Mouse (Mus musculus) liver, adult 2 months (tissue): ENCODE results near the gene Pkd1.

ENCODE experiments used
- CTCF ChIP-seq: fragments of 200-500 bp; IDR thresholded peaks from 2 replicates; pipeline ENCODE4 v1.5.1; 2011; ENCODE audit warnings: low read depth, low read length, control low read depth
- POLR2A ChIP-seq: fragments of 200-500 bp; IDR thresholded peaks from 2 replicates; pipeline ENCODE4 v1.6.1; 2011; ENCODE audit warnings: low read length, control low read depth; ENCODE audit not compliant: insufficient read depth; ENCODE audit errors: extremely low read depth

GRCm38 (mm10) chr17:24532045-24532444, 17.6 kb upstream of the Pkd1 start:
- TF ChIP-seq CTCF, result no peak
- TF ChIP-seq POLR2A, result no peak
